Mouse (Mus musculus): Measurements from ENCODE around the gene Igfbp5. TPM values are rescaled to one million over a fixed set of nuclear protein-coding genes. Genes with fewer than 3 reads are reported as not detected.

The Igfbp5 gene
- total and polyA plus RNA-seq, 3 experiments: 0.03 TPM; not detected in 2

- no peaks in the 10 kb centered on the region for H3K79me2 ChIP-seq (ENCODE audit: control insufficient read depth, insufficient read depth, low read length, poor library complexity)
- H3K4me1 ChIP-seq (ENCODE audit: control insufficient read depth in 1 of 2, insufficient read depth in 2 of 2, low read length in 2 of 2): no peaks in the 10 kb centered on the region
- no peaks in the 10 kb centered on the region; a peak in 1 of 4 replicates for H3K27me3 ChIP-seq (ENCODE audit: control insufficient read depth in 1 of 2, insufficient read depth in 2 of 2, low read length in 2 of 2)
- no peak overlapping the region for H3K9ac ChIP-seq (ENCODE audit: control insufficient read depth, low read depth, low read length, poor library complexity, severe bottlenecking)
- H3K4me3 ChIP-seq (ENCODE audit: control insufficient read depth in 1 of 2, insufficient read depth in 1 of 2, low read depth in 2 of 2, low read length in 2 of 2): no peak overlapping the region
- DNase-seq (ENCODE audit: low read depth, low spot score): no peak
- no peak overlapping the region for H3K27ac ChIP-seq (ENCODE audit: control insufficient read depth, low read depth, low read length)
- H3K9me3 ChIP-seq (replicated peaks; ENCODE audit: insufficient read depth, low read length): no peaks in the 10 kb centered on the region
- TF ChIP-seq USF2 (IDR thresholded peaks at IDR 0.05; ENCODE audit: borderline replicate concordance in 1 of 2, insufficient read depth in 1 of 2, low read depth in 1 of 2, low read length in 2 of 2) (no peak), RAD21 (IDR thresholded peaks at IDR 0.05; ENCODE audit: low read depth, low read length) (no peak), POLR2AphosphoS2 (IDR thresholded peaks at IDR 0.05; ENCODE audit: low read length) (no peak), USF1 (IDR thresholded peaks at IDR 0.05; ENCODE audit: low read depth, low read length) (no peak), ELF1 (IDR thresholded peaks at IDR 0.05; ENCODE audit: low read depth, low read length) (no peak), ZNF384 (IDR thresholded peaks at IDR 0.05; ENCODE audit: low read depth, low read length) (no peak), CHD2 (IDR thresholded peaks at IDR 0.05; ENCODE audit: low read length) (no peak), JUND (IDR thresholded peaks at IDR 0.05; ENCODE audit: low read depth, low read length) (no peak), NRF1 (IDR thresholded peaks at IDR 0.05; ENCODE audit: insufficient read depth, low read depth, low read length, poor library complexity, severe bottlenecking) (no peak), GATA1 (IDR thresholded peaks at IDR 0.05; ENCODE audit: low read depth, low read length) (no peak), CHD1 (IDR thresholded peaks at IDR 0.05; ENCODE audit: low read depth, low read length) (no peak), MYB (IDR thresholded peaks at IDR 0.05; ENCODE audit: low read depth, low read length) (no peak)
- H3K36me3 ChIP-seq (ENCODE audit: control insufficient read depth in 1 of 2, insufficient read depth in 2 of 2, low read length in 2 of 2): no peaks in the 10 kb centered on the region
Observed at GRCm38 (mm10) chr1:72833563-72833962, 41.1 kb downstream of the Igfbp5 start.

- Histone ChIP-seq H3K27ac (ENCODE audit: control insufficient read depth, low read depth, low read length) (no peak overlapping the region), H3K79me2 (ENCODE audit: control insufficient read depth, insufficient read depth, low read length, poor library complexity) (no peaks in the 10 kb centered on the region), H3K9me3 (replicated peaks; ENCODE audit: insufficient read depth, low read length) (no peaks in the 10 kb centered on the region), H3K9ac (ENCODE audit: control insufficient read depth, low read depth, low read length, poor library complexity, severe bottlenecking) (no peak overlapping the region), H3K4me3 (ENCODE audit: control insufficient read depth in 1 of 2, insufficient read depth in 1 of 2, low read depth in 2 of 2, low read length in 2 of 2) (no peak overlapping the region), H3K4me1 (ENCODE audit: control insufficient read depth in 1 of 2, insufficient read depth in 2 of 2, low read length in 2 of 2) (no peaks in the 10 kb centered on the region), H3K36me3 (ENCODE audit: control insufficient read depth in 1 of 2, insufficient read depth in 2 of 2, low read length in 2 of 2) (no peaks in the 10 kb centered on the region), H3K27me3 (ENCODE audit: control insufficient read depth in 1 of 2, insufficient read depth in 2 of 2, low read length in 2 of 2) (no peaks in the 10 kb centered on the region; a peak in 1 of 4 replicates)
- TF ChIP-seq MAFK (IDR thresholded peaks at IDR 0.05; ENCODE audit: borderline replicate concordance, low read depth, low read length): no peak
- DNase-seq (ENCODE audit: low read depth, low spot score): no peak
Observed at GRCm38 (mm10) chr1:72832715-72833153, 42.0 kb downstream of the Igfbp5 start.

GRCm38 (mm10) chr1:72830485-72830884 lies 44.2 kb downstream of the Igfbp5 start:
- Histone ChIP-seq H3K9ac (ENCODE audit: control insufficient read depth, low read depth, low read length, poor library complexity, severe bottlenecking) (no peak overlapping the region), H3K4me3 (ENCODE audit: control insufficient read depth in 1 of 2, insufficient read depth in 1 of 2, low read depth in 2 of 2, low read length in 2 of 2) (no peak overlapping the region), H3K27ac (ENCODE audit: control insufficient read depth, low read depth, low read length) (no peak overlapping the region), H3K9me3 (replicated peaks; ENCODE audit: insufficient read depth, low read length) (no peaks in the 10 kb centered on the region), H3K27me3 (ENCODE audit: control insufficient read depth in 1 of 2, insufficient read depth in 2 of 2, low read length in 2 of 2) (no peaks in the 10 kb centered on the region), H3K79me2 (ENCODE audit: control insufficient read depth, insufficient read depth, low read length, poor library complexity) (no peaks in the 10 kb centered on the region), H3K36me3 (ENCODE audit: control insufficient read depth in 1 of 2, insufficient read depth in 2 of 2, low read length in 2 of 2) (no peaks in the 10 kb centered on the region), H3K4me1 (ENCODE audit: control insufficient read depth in 1 of 2, insufficient read depth in 2 of 2, low read length in 2 of 2) (no peaks in the 10 kb centered on the region)
- DNase-seq (ENCODE audit: low read depth, low spot score): no peak
- TF ChIP-seq TBP (IDR thresholded peaks at IDR 0.05; ENCODE audit: low read depth, low read length) (no peak), HCFC1 (IDR thresholded peaks at IDR 0.05; ENCODE audit: low read depth, low read length) (no peak), POLR2AphosphoS2 (IDR thresholded peaks at IDR 0.05; ENCODE audit: low read length) (no peak), ZMIZ1 (IDR thresholded peaks at IDR 0.05; ENCODE audit: low read depth, low read length) (no peak), SIN3A (IDR thresholded peaks at IDR 0.05; ENCODE audit: low read length) (no peak), CHD2 (IDR thresholded peaks at IDR 0.05; ENCODE audit: low read length) (no peak)
